Mouse (Mus musculus) liver, postnatal 0 days (tissue): ENCODE measurements at regions not wholly inside any gene's neighbourhood (a gene's known extent, or its start where the extent isn't known, plus 50 kb on each side); places are given as distances from the start of the nearest gene placed in this dataset.
A peak's percentile ranks its signal among the peaks of the same experiment; 100 is the strongest.

ENCODE experiments used
- CTCF ChIP-seq: sonication (generic); IDR thresholded peaks from 2 replicates; pipeline ENCODE4 v1.5.1; 2016; ENCODE audit warnings: antibody characterized with exemption, low read depth
- EP300 ChIP-seq: IDR thresholded peaks from 2 replicates; pipeline ENCODE4 v1.6.1; 2016; ENCODE audit warnings: antibody characterized with exemption, low read depth, mild to moderate bottlenecking

GRCm38 (mm10) chr2:133156537-133156936, 210.8 kb upstream of the Fermt1 start:
- TF ChIP-seq CTCF (peak; percentile 51), EP300 (no peak)
